Mouse (Mus musculus) left cerebral cortex, adult 18-20 months (tissue): ENCODE measurements around the gene Rtn1. TPM values are rescaled to one million over a fixed set of nuclear protein-coding genes. Genes with fewer than 3 reads are reported as not detected.

Experiments
- DNase-seq, 2 experiments: peaks; one replicate each; pipeline ENCODE4 v3.0.0; 2021 to 2022; ENCODE audit warnings: low spot score in 2 of 2, mixed read lengths in 1 of 2
- total RNA-seq, 2 experiments: library from RNA; stranded (reverse); gene quantifications; 2 replicates each; pipeline ENCODE4 v1.2.3; 2021

Rtn1 gene
- total RNA-seq, 2 experiments from 2014 or later = 1,342 to 1,442 TPM

GRCm38 (mm10) chr12:72234151-72234550 is 174.7 kb downstream of the Rtn1 start:
- DNase-seq = no peak

GRCm38 (mm10) chr12:72232826-72233790 is 175.7 kb downstream of the Rtn1 start:
- no peak for DNase-seq

- DNase-seq = no peak
Measured at GRCm38 (mm10) chr12:72232176-72232575, 176.7 kb downstream of the Rtn1 start.

- DNase-seq = no peak
Measured at GRCm38 (mm10) chr12:72229451-72230196, 179.2 kb downstream of the Rtn1 start.

GRCm38 (mm10) chr12:72227731-72228130 is 181.1 kb downstream of the Rtn1 start:
- no peak for DNase-seq

GRCm38 (mm10) chr12:72225371-72225770 is 183.5 kb downstream of the Rtn1 start:
- no peak for DNase-seq

GRCm38 (mm10) chr12:72223557-72224102 is 185.2 kb downstream of the Rtn1 start:
- no peak for DNase-seq

- DNase-seq = no peak
Measured at GRCm38 (mm10) chr12:72213554-72213953, 195.3 kb downstream of the Rtn1 start.

GRCm38 (mm10) chr12:72200828-72201227 is 208.0 kb downstream of the Rtn1 start:
- DNase-seq = no peak

- no peak for DNase-seq
Measured at GRCm38 (mm10) chr12:72197925-72198486, 210.8 kb downstream of the Rtn1 start.

- no peak for DNase-seq
Measured at GRCm38 (mm10) chr12:72197434-72197833, 211.4 kb downstream of the Rtn1 start.

GRCm38 (mm10) chr12:72184929-72185328 is 223.9 kb downstream of the Rtn1 start, which contains the start of gene Ccdc175:
Gene Ccdc175 (minus strand): TSS chr12:72185029.
- DNase-seq = no peak

GRCm38 (mm10) chr12:72179561-72179960 is 229.3 kb downstream of the Rtn1 start:
- no peak for DNase-seq

GRCm38 (mm10) chr12:72178322-72178721 is 230.5 kb downstream of the Rtn1 start:
- DNase-seq = no peak

Other genes starting within 250 kb of the Rtn1 start
- not detected for gene Ccdc175, start 224.0 kb downstream of the Rtn1 start, total RNA-seq
- gene Lrrc9, start 32.8 kb upstream of the Rtn1 start, total RNA-seq = 1 to 10 TPM; 1.9 to 2.2 TPM
- gene Pcnx4, start 127.3 kb upstream of the Rtn1 start, total RNA-seq = 10 to 100 TPM; 31.4 to 34.3 TPM
- gene Gm4756, start 240.6 kb upstream of the Rtn1 start, total RNA-seq = not detected